Mouse (Mus musculus): ENCODE data around the gene Rbm33.

DNA sequence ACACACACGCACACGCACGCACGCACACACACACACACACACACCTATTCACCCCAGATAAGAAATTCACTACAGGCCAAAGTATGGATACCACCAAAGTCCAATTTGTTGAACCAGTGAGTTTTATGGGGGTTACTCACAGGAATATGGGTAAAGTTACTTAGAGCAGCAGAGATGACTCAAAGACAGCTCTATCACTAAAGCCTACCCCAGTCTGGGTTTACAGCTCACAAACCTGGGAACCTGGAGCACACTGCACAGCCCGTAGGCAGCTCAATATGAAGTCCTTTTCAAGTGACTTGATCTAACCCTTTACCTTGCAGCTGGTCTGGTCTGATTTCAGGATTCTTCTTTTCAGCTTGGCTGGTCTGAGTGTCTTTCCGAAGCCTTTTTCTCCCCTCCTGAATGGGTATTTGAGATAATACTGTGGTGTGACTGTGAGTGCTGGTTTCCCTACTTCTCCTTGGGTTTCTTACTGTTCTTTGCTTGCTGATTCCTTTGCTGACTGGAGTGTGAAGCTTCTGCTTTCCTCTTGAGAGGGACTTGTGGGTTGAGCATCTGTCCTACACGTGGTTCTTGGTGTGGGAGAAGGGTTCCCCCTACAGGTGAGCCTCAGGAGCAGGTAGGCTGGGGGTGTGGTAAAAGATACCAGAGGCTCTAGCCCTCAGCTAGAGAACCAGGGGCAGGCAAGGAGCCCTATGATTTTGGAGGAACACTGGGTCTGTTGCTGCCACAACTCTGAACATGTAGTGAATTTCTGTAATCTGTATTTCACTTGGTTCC, 12.3 kb downstream of the Rbm33 start:
- TF ChIP-seq CTCF (IDR thresholded peaks at IDR 0.05) (peak; percentile 58), POLR2A (IDR thresholded peaks at IDR 0.05; ENCODE audit: insufficient read depth, low read depth, low read length) (no peak), EP300 (IDR thresholded peaks at IDR 0.05; ENCODE audit: insufficient read depth, low read depth, low read length) (no peak)
